Mouse (Mus musculus) liver, postnatal 0 days (tissue): ENCODE measurements around the gene C2cd2. TPM values are rescaled to one million over a fixed set of nuclear protein-coding genes. Genes with fewer than 3 reads are reported as not detected.

ENCODE experiments used
- ATAC-seq: fragments of 200-750 bp; cut with Nextera tagmentation; 2 replicates; pipeline ENCODE4 v1.8.0; 2017; ENCODE audit warnings: mild to moderate bottlenecking, moderate library complexity
- DNase-seq: peaks from one replicate; pipeline ENCODE4 v3.0.0-alpha.2; 2016
- H3K27ac ChIP-seq: fragments of 300-500 bp; sonication (generic); 2 replicates; pipeline ENCODE4 v1.5.1; 2014; ENCODE audit warnings: antibody characterized with exemption, moderate library complexity, mild to moderate bottlenecking, low read depth
- H3K27me3 ChIP-seq: fragments of 300-500 bp; sonication (generic); 2 replicates; pipeline ENCODE4 v1.6.1; 2014; ENCODE audit warnings: low read length, control low read depth, mixed read lengths; ENCODE audit not compliant: insufficient read depth
- H3K36me3 ChIP-seq: fragments of 300-500 bp; sonication (generic); replicated peaks from 2 replicates; pipeline ENCODE4 v1.6.1; 2014; ENCODE audit warnings: mild to moderate bottlenecking, control low read depth, low read length, moderate library complexity, mixed read lengths; ENCODE audit not compliant: insufficient read depth
- H3K4me1 ChIP-seq: fragments of 300-500 bp; sonication (generic); 2 replicates; pipeline ENCODE4 v1.6.1; 2014; ENCODE audit warnings: antibody characterized with exemption, mild to moderate bottlenecking, control low read depth; ENCODE audit not compliant: insufficient read depth
- H3K4me2 ChIP-seq: fragments of 300-500 bp; sonication (generic); 2 replicates; pipeline ENCODE4 v1.6.1; 2014; ENCODE audit warnings: low read depth, mild to moderate bottlenecking, low read length, moderate library complexity, mixed read lengths
- H3K4me3 ChIP-seq: fragments of 300-500 bp; sonication (generic); 2 replicates; pipeline ENCODE4 v1.5.1; 2014; ENCODE audit warnings: low read depth, low read length
- H3K9ac ChIP-seq: fragments of 300-500 bp; sonication (generic); replicated peaks from 2 replicates; pipeline ENCODE4 v1.6.1; 2014; ENCODE audit warnings: mild to moderate bottlenecking, moderate library complexity
- H3K9me3 ChIP-seq: fragments of 300-500 bp; sonication (generic); 2 replicates; pipeline ENCODE4 v1.6.1; 2016; ENCODE audit warnings: mild to moderate bottlenecking, control low read depth, low read length, mixed read lengths
- CTCF ChIP-seq: sonication (generic); IDR thresholded peaks from 2 replicates; pipeline ENCODE4 v1.5.1; 2016; ENCODE audit warnings: antibody characterized with exemption, low read depth
- EP300 ChIP-seq: IDR thresholded peaks from 2 replicates; pipeline ENCODE4 v1.6.1; 2016; ENCODE audit warnings: antibody characterized with exemption, low read depth, mild to moderate bottlenecking
- WGBS: fragments of 180-500 bp; shearing (Covaris S2); extraction: QIAGEN DNeasy Blood & Tissue Kit; methylation state at CpG from one replicate; pipeline ENCODE4 v1.1.7; 2014; ENCODE audit not compliant: insufficient replicate concordance; 5-methylcytosine and 5-hydroxymethylcytosine counted together
- polyA plus RNA-seq: library from polyadenylated mRNA; unstranded; fragments of >200 nt; fragmentation: Nextera tagmentation; extraction: Ambion mirVana; gene quantifications from 2 replicates; pipeline ENCODE4 v1.2.1, GENCODE M21; 2015

The C2cd2 gene
- polyA plus RNA-seq, 1 experiment from 2014 or later = 13.8 TPM

- no peaks in the 10 kb centered on the region for H3K27me3 ChIP-seq
- no peak overlapping the region for H3K27ac ChIP-seq
- H3K4me2 ChIP-seq = no peak overlapping the region
- H3K9me3 ChIP-seq = no peaks in the 10 kb centered on the region
- H3K4me1 ChIP-seq = no peaks in the 10 kb centered on the region
- no peak for TF ChIP-seq EP300
- TF ChIP-seq CTCF = no peak
- no peak overlapping the region for H3K9ac ChIP-seq
- 67% methylated on average over 6 of the region's 6 CpGs for WGBS
- DNase-seq = no peak
- peaks cover 25% of the 10 kb centered on the region for H3K36me3 ChIP-seq
- H3K4me3 ChIP-seq = no peak overlapping the region
- ATAC-seq = no peak
Measured at GRCm38 (mm10) chr16:97869193-97870102, 93.0 kb downstream of the C2cd2 start.

GRCm38 (mm10) chr16:97863932-97864467 is 98.4 kb downstream of the C2cd2 start:
- H3K36me3 ChIP-seq = peaks cover 16% of the 10 kb centered on the region
- TF ChIP-seq CTCF (no peak), EP300 (no peak)
- no peaks in the 10 kb centered on the region for H3K27me3 ChIP-seq
- WGBS = 82% methylated on average over 3 of the region's 3 CpGs
- no peak overlapping the region for H3K4me3 ChIP-seq
- DNase-seq (no peak), ATAC-seq (no peak)
- H3K9ac ChIP-seq = no peak overlapping the region
- no peaks in the 10 kb centered on the region for H3K4me1 ChIP-seq
- H3K27ac ChIP-seq = no peak overlapping the region
- H3K4me2 ChIP-seq = no peak overlapping the region
- H3K9me3 ChIP-seq = no peaks in the 10 kb centered on the region

GRCm38 (mm10) chr16:97856050-97856449 is 106.3 kb downstream of the C2cd2 start:
- H3K4me3 ChIP-seq = no peak overlapping the region
- DNase-seq (no peak), ATAC-seq (no peak)
- TF ChIP-seq CTCF (no peak), EP300 (no peak)
- no peak overlapping the region for H3K9ac ChIP-seq
- H3K4me2 ChIP-seq = no peak overlapping the region
- H3K36me3 ChIP-seq = peaks cover 9% of the 10 kb centered on the region
- no peaks in the 10 kb centered on the region for H3K27me3 ChIP-seq
- H3K4me1 ChIP-seq = peaks cover 5% of the 10 kb centered on the region
- H3K9me3 ChIP-seq = no peaks in the 10 kb centered on the region
- no peak overlapping the region for H3K27ac ChIP-seq

- H3K9me3 ChIP-seq = no peaks in the 10 kb centered on the region
- DNase-seq (peak; percentile 90), ATAC-seq (peak; percentile 81)
- H3K9ac ChIP-seq = peak within 1 kb of the TSS; percentile 99
- under 1% methylated on average over 26 of the region's 31 CpGs for WGBS
- H3K27ac ChIP-seq = peak within 1 kb of the TSS; percentile 99
- peaks cover 14% of the 10 kb centered on the region for H3K4me1 ChIP-seq
- H3K4me2 ChIP-seq = peak within 1 kb of the TSS; percentile 95
- no peaks in the 10 kb centered on the region for H3K36me3 ChIP-seq
- peak within 1 kb of the TSS; percentile 73 for H3K4me3 ChIP-seq
- no peak for TF ChIP-seq EP300
- no peak for TF ChIP-seq CTCF
- no peaks in the 10 kb centered on the region for H3K27me3 ChIP-seq
Measured at GRCm38 (mm10) chr16:97851741-97852319, 110.6 kb downstream of the C2cd2 start, which contains the start of gene Prdm15. Prdm15 (minus strand) TSS chr16:97851850.

- TF ChIP-seq CTCF = no peak
- TF ChIP-seq EP300 = no peak
- Histone ChIP-seq H3K27me3 (no peaks in the 10 kb centered on the region), H3K9ac (peak overlapping the region; percentile 99), H3K36me3 (no peaks in the 10 kb centered on the region), H3K4me2 (peak overlapping the region; percentile 95), H3K4me1 (peaks cover 14% of the 10 kb centered on the region), H3K4me3 (peak overlapping the region; percentile 73), H3K9me3 (no peaks in the 10 kb centered on the region), H3K27ac (peak overlapping the region; percentile 99)
- ATAC-seq (peak; percentile 91), DNase-seq (peak; percentile 90)
- WGBS = under 1% methylated on average over 52 of the region's 77 CpGs
Measured at GRCm38 (mm10) chr16:97851061-97851740, 111.2 kb downstream of the C2cd2 start.

- H3K4me2 ChIP-seq = peak overlapping the region; percentile 95
- peak overlapping the region; percentile 73 for H3K4me3 ChIP-seq
- no peaks in the 10 kb centered on the region for H3K9me3 ChIP-seq
- peak overlapping the region; percentile 99 for H3K9ac ChIP-seq
- DNase-seq (no peak), ATAC-seq (peak; percentile 13)
- under 1% methylated on average over 11 of the region's 11 CpGs for WGBS
- TF ChIP-seq EP300 = no peak
- TF ChIP-seq CTCF = no peak
- no peaks in the 10 kb centered on the region for H3K36me3 ChIP-seq
- H3K27me3 ChIP-seq = no peaks in the 10 kb centered on the region
- peaks cover 14% of the 10 kb centered on the region for H3K4me1 ChIP-seq
- H3K27ac ChIP-seq = peak overlapping the region; percentile 99
Measured at GRCm38 (mm10) chr16:97850667-97851060, 111.7 kb downstream of the C2cd2 start.
